20 mouse cellular contexts compared by ENCODE assay signal in genomic region chr16:9824436-9825109, GRCm38 (mm10).
DNase-seq lines count a peak whose midpoint lies in the region; ATAC-seq and TF ChIP-seq lines count a peak whose summit lies in the region.
"Had no signal": no experiment of that assay in that cellular context is flagged by ENCODE, and none has a peak within 500 bp of the region (broad histone marks: within the 10 kb centered on the region; RNA-seq: fewer than 3 reads in every experiment).

No protein-coding gene starts in this region.

- H3K27me3 ChIP-seq in intestine, embryonic 15.5 days (replicated peaks), result no peaks in the 10 kb centered on the region
- H3K27me3 ChIP-seq in intestine, postnatal 0 days (replicated peaks; ENCODE audit: control insufficient read depth, insufficient read depth, low read length), result no peaks in the 10 kb centered on the region
- H3K27me3 ChIP-seq: heart, embryonic 12.5 days; Patski had no signal

- H3K36me3 ChIP-seq in intestine, embryonic 15.5 days, result no peaks in the 10 kb centered on the region
- H3K36me3 ChIP-seq in intestine, postnatal 0 days (ENCODE audit: control insufficient read depth, insufficient read depth), result no peaks in the 10 kb centered on the region
- H3K36me3 ChIP-seq: embryonic facial prominence, embryonic 10.5 days; heart, embryonic 12.5 days; hindbrain, embryonic 10.5 days had no signal

- no peak overlapping the region for H3K4me3 ChIP-seq in intestine, embryonic 15.5 days (replicated peaks)
- H3K4me3 ChIP-seq in intestine, postnatal 0 days (ENCODE audit: low read depth, low read length), result no peak overlapping the region
- H3K4me3 ChIP-seq: embryonic facial prominence, embryonic 10.5 days; heart, embryonic 12.5 days; hindbrain, embryonic 10.5 days had no signal

- H3K9ac ChIP-seq in intestine, embryonic 15.5 days, result no peak overlapping the region
- H3K9ac ChIP-seq in intestine, postnatal 0 days (ENCODE audit: low read depth, low read length), result no peak overlapping the region
- H3K9ac ChIP-seq: heart, embryonic 12.5 days; hindbrain, embryonic 14.5 days had no signal

- H3K9me3 ChIP-seq in intestine, embryonic 15.5 days, result no peaks in the 10 kb centered on the region
- H3K9me3 ChIP-seq in intestine, postnatal 0 days (ENCODE audit: control insufficient read depth), result no peaks in the 10 kb centered on the region
- H3K9me3 ChIP-seq: embryonic facial prominence, embryonic 10.5 days; heart, embryonic 12.5 days; hindbrain, embryonic 10.5 days had no signal

- H3K4me1 ChIP-seq in intestine, embryonic 15.5 days (replicated peaks), result no peaks in the 10 kb centered on the region
- H3K4me1 ChIP-seq in intestine, postnatal 0 days (replicated peaks; ENCODE audit: control insufficient read depth, insufficient read depth, low read length), result no peaks in the 10 kb centered on the region
- H3K4me1 ChIP-seq: embryonic facial prominence, embryonic 10.5 days; heart, embryonic 12.5 days; hindbrain, embryonic 10.5 days had no signal

- no peak overlapping the region for H3K4me2 ChIP-seq in intestine, embryonic 15.5 days (replicated peaks)
- H3K4me2 ChIP-seq in intestine, postnatal 0 days (replicated peaks; ENCODE audit: low read depth), result no peak overlapping the region
- H3K4me2 ChIP-seq: heart, embryonic 12.5 days; hindbrain, embryonic 14.5 days had no signal

- H3K27ac ChIP-seq in intestine, embryonic 15.5 days, result no peak overlapping the region
- no peak overlapping the region for H3K27ac ChIP-seq in intestine, postnatal 0 days (ENCODE audit: low read depth, low read length)
- H3K27ac ChIP-seq: embryonic facial prominence, embryonic 10.5 days; hindbrain, embryonic 10.5 days; hindbrain, embryonic 14.5 days had no signal

- ATAC-seq in intestine, embryonic 15.5 days, result peak; percentile 51; the same call in 1 of the 2 replicates
- ATAC-seq in intestine, postnatal 0 days, result no peak
- ATAC-seq: activated CD4-positive, CD25-positive, alpha-beta regulatory T cell, adult 4 months; forebrain, embryonic 14.5 days; Patski had no signal

- WGBS in intestine, embryonic 15.5 days, result 65% methylated on average over 4 of the region's 4 CpGs
- WGBS in intestine, postnatal 0 days, result 50% methylated on average over 4 of the region's 4 CpGs

- peak; percentile 9 for DNase-seq in kidney, adult 9 months
- DNase-seq in kidney, postnatal 10 days, result no peak
- peak; percentile 43 for DNase-seq in right cerebral cortex, adult 18-20 months
- DNase-seq in right cerebral cortex, postnatal 36 days (ENCODE audit: low spot score in 2 of 2), result no peak
- peak; percentile 68 for DNase-seq in telencephalon, adult 2 months (ENCODE audit: low read depth, low spot score)
- DNase-seq in lung, postnatal 25 days (ENCODE audit: low spot score), result no peak
- DNase-seq: adrenal gland, postnatal 14 days; cerebellum, adult 18-20 months; cerebellum, adult 9-11 months; cerebellum, postnatal 36 days; gastrocnemius, postnatal 10 days had no signal

- TF ChIP-seq CTCF in intestine, postnatal 0 days (IDR thresholded peaks at IDR 0.05; ENCODE audit: low read depth), result no peak

Comparison
In these comparisons a context has a peak if more than half of its experiments do, and no peak if none do; other contexts are left out.
1. DNase-seq: peak in kidney, adult 9 months (single experiment), right cerebral cortex, adult 18-20 months (single experiment) and telencephalon, adult 2 months (single experiment); none in kidney, postnatal 10 days (single experiment), right cerebral cortex, postnatal 36 days (0 of 2) and lung, postnatal 25 days (single experiment).